ENCODE assay signal across 19 mouse cellular contexts in genomic region chr9:114854686-114855085, GRCm38 (mm10). TPM values are rescaled to one million over a fixed set of nuclear protein-coding genes. Genes with fewer than 3 reads are reported as not detected.
DNase-seq lines count a peak whose midpoint lies in the region; ATAC-seq lines count a peak whose summit lies in the region.
"Had no signal": no experiment of that assay in that cellular context is flagged by ENCODE, and none has a peak within 500 bp of the region (broad histone marks: within the 10 kb centered on the region; RNA-seq: fewer than 3 reads in every experiment).

No protein-coding gene starts in this region.

- no peak overlapping the region for H3K27ac ChIP-seq in embryonic facial prominence, embryonic 14.5 days (replicated peaks; ENCODE audit: low read depth, low read length)
- no peak overlapping the region for H3K27ac ChIP-seq in embryonic facial prominence, embryonic 10.5 days (replicated peaks)
- no peak overlapping the region for H3K27ac ChIP-seq in forebrain, embryonic 16.5 days (ENCODE audit: low read length)
- H3K27ac ChIP-seq: gastrocnemius, adult 2 months; heart, adult 2 months; macrophage; midbrain, embryonic 13.5 days had no signal

- H3K4me1 ChIP-seq in embryonic facial prominence, embryonic 14.5 days (ENCODE audit: control insufficient read depth, insufficient read depth, low read length): no peaks in the 10 kb centered on the region
- peaks cover 6% of the 10 kb centered on the region; the same call in 1 of the 2 replicates for H3K4me1 ChIP-seq in embryonic facial prominence, embryonic 10.5 days
- peaks cover 6% of the 10 kb centered on the region for H3K4me1 ChIP-seq in forebrain, embryonic 16.5 days (replicated peaks; ENCODE audit: control insufficient read depth, insufficient read depth, low read length)
- H3K4me1 ChIP-seq: midbrain, embryonic 13.5 days had no signal

- no peaks in the 10 kb centered on the region for H3K27me3 ChIP-seq in embryonic facial prominence, embryonic 14.5 days (replicated peaks; ENCODE audit: control insufficient read depth, insufficient read depth, low read length)
- no peaks in the 10 kb centered on the region for H3K27me3 ChIP-seq in embryonic facial prominence, embryonic 10.5 days (replicated peaks; ENCODE audit: low read depth, poor library complexity, severe bottlenecking)
- no peaks in the 10 kb centered on the region for H3K27me3 ChIP-seq in forebrain, embryonic 16.5 days (replicated peaks; ENCODE audit: control insufficient read depth, insufficient read depth, low read length)
- H3K27me3 ChIP-seq: midbrain, embryonic 13.5 days; Patski had no signal

- DNase-seq in embryonic facial prominence, embryonic 14.5 days (ENCODE audit: low spot score): no peak
- DNase-seq in embryonic facial prominence, embryonic 10.5 days (ENCODE audit: low spot score): no peak
- DNase-seq in left cerebral cortex, postnatal 4 days: peak; percentile 68
- DNase-seq in left cerebral cortex, postnatal 10 days (ENCODE audit: extremely low spot score in 1 of 2, low spot score in 2 of 2): no peak
- peak; percentile 34 to 65 for DNase-seq in layer of hippocampus, postnatal 14 days (ENCODE audit: low spot score in 2 of 2)
- no peak for DNase-seq in gastrocnemius, postnatal 4 days (ENCODE audit: low spot score in 2 of 2)
- DNase-seq: B cell, adult 2 months; cerebellum, adult 11-12 months; gastrocnemius, adult 2 months; heart, adult 2 months; lung, embryonic 14.5 days; retina, postnatal 1 day; thymus, postnatal 36 days had no signal

- no peaks in the 10 kb centered on the region for H3K36me3 ChIP-seq in embryonic facial prominence, embryonic 14.5 days (ENCODE audit: control insufficient read depth, insufficient read depth, low read length)
- H3K36me3 ChIP-seq in embryonic facial prominence, embryonic 10.5 days (replicated peaks): no peaks in the 10 kb centered on the region
- H3K36me3 ChIP-seq in forebrain, embryonic 16.5 days (ENCODE audit: control insufficient read depth, insufficient read depth): no peaks in the 10 kb centered on the region
- H3K36me3 ChIP-seq: midbrain, embryonic 13.5 days had no signal

- no peaks in the 10 kb centered on the region for H3K9me3 ChIP-seq in embryonic facial prominence, embryonic 14.5 days (ENCODE audit: control insufficient read depth, low read length)
- no peaks in the 10 kb centered on the region for H3K9me3 ChIP-seq in embryonic facial prominence, embryonic 10.5 days
- no peaks in the 10 kb centered on the region for H3K9me3 ChIP-seq in forebrain, embryonic 16.5 days (ENCODE audit: control insufficient read depth, low read length)
- H3K9me3 ChIP-seq: midbrain, embryonic 13.5 days had no signal

- H3K4me2 ChIP-seq in embryonic facial prominence, embryonic 14.5 days (ENCODE audit: low read depth, low read length): no peak overlapping the region
- no peak overlapping the region; the same call in 1 of the 2 replicates for H3K4me2 ChIP-seq in forebrain, embryonic 16.5 days (ENCODE audit: low read length)
- H3K4me2 ChIP-seq: liver, embryonic 11.5 days; lung, embryonic 14.5 days; midbrain, embryonic 13.5 days had no signal

- 0 out of 2 replicates have a peak, but pooled peaks have one; percentile 9 for ATAC-seq in embryonic facial prominence, embryonic 14.5 days (ENCODE audit: low read depth)
- peak; percentile 74 for ATAC-seq in forebrain, embryonic 16.5 days
- ATAC-seq: midbrain, embryonic 13.5 days had no signal

- H3K4me3 ChIP-seq in embryonic facial prominence, embryonic 14.5 days (ENCODE audit: low read depth, low read length): no peak overlapping the region
- no peak overlapping the region for H3K4me3 ChIP-seq in embryonic facial prominence, embryonic 10.5 days
- H3K4me3 ChIP-seq in forebrain, embryonic 16.5 days (replicated peaks; ENCODE audit: low read length): no peak overlapping the region
- H3K4me3 ChIP-seq: erythroblast, embryonic 14.5 days; gastrocnemius, adult 2 months; heart, adult 2 months; midbrain, embryonic 13.5 days had no signal

- intact Hi-C loops in left cerebral cortex, postnatal 4 days (cut with DNase I): no loop called here
- intact Hi-C loops in left cerebral cortex, postnatal 10 days (cut with DNase I): no loop called here

- no peak overlapping the region for H3K9ac ChIP-seq in embryonic facial prominence, embryonic 14.5 days (ENCODE audit: low read depth, low read length)
- no peak overlapping the region for H3K9ac ChIP-seq in forebrain, embryonic 16.5 days (replicated peaks; ENCODE audit: low read depth, low read length)
- H3K9ac ChIP-seq: lung, embryonic 14.5 days; midbrain, embryonic 13.5 days had no signal

- 64% methylated on average over 9 of the region's 9 CpGs for WGBS in embryonic facial prominence, embryonic 14.5 days
- WGBS in embryonic facial prominence, embryonic 10.5 days: 73% methylated on average over 9 of the region's 9 CpGs
- WGBS in forebrain, embryonic 16.5 days: 49% methylated on average over 9 of the region's 9 CpGs

RNA-seq across cellular contexts. Expression of gene Cmtm8, which starts 10.7 kb away (rescaled TPM):
- polyA plus RNA-seq in embryonic facial prominence, embryonic 14.5 days (2014; fragmentation: Nextera tagmentation; extraction: Ambion mirVana): 16.9 and 18.6 TPM in 2 replicates
- polyA plus RNA-seq in embryonic facial prominence, embryonic 10.5 days (2016; fragmentation: Nextera tagmentation; extraction: Ambion mirVana): 21.3 and 26.4 TPM in 2 replicates
- total RNA-seq in left cerebral cortex, postnatal 4 days (2021): 1 to 10 TPM; 1.3 to 2.7 TPM
- 1 to 10 TPM; 2.1 to 2.5 TPM for total RNA-seq in left cerebral cortex, postnatal 10 days (2021)
- 6.3 and 8.2 TPM in 2 replicates for polyA plus RNA-seq in forebrain, embryonic 16.5 days (2015; fragmentation: Nextera tagmentation; extraction: Ambion mirVana)
- total RNA-seq in layer of hippocampus, postnatal 14 days (2021): 1 to 10 TPM; 3.7 to 3.8 TPM
- 1 to 10 TPM; 3.3 to 3.9 TPM for total RNA-seq in gastrocnemius, postnatal 4 days (2021)

Comparison
In these comparisons a context has a peak if more than half of its experiments do, and no peak if none do; other contexts are left out.
1. DNase-seq: peak in left cerebral cortex, postnatal 4 days (single experiment) and layer of hippocampus, postnatal 14 days (2 of 2); none in embryonic facial prominence, embryonic 14.5 days (single experiment), embryonic facial prominence, embryonic 10.5 days (single experiment), left cerebral cortex, postnatal 10 days (0 of 2) and gastrocnemius, postnatal 4 days (0 of 2).